Mouse (Mus musculus): ENCODE measurements around the gene Defb22. TPM values are rescaled to one million over a fixed set of nuclear protein-coding genes. Genes with fewer than 3 reads are reported as not detected.

Gene Defb22
- polyA plus RNA-seq, 2 experiments = not detected

GRCm38 (mm10) chr2:152459241-152459640 is 30.7 kb downstream of the Defb22 start:
- TF ChIP-seq POLR2A (IDR thresholded peaks at IDR 0.05; ENCODE audit: borderline replicate concordance, extremely low read depth, insufficient read depth, insufficient read length) = no peak
- DNase-seq (ENCODE audit: low spot score) (no peak), ATAC-seq (ENCODE audit: low FRiP score, low read depth) (no peak)
- Histone ChIP-seq H3K4me1 (ENCODE audit: control insufficient read depth, insufficient read depth, low read length) (peaks cover 8% of the 10 kb centered on the region), H3K9me3 (ENCODE audit: control insufficient read depth, low read length) (no peaks in the 10 kb centered on the region), H3K27me3 (ENCODE audit: control insufficient read depth, insufficient read depth, low read length) (no peaks in the 10 kb centered on the region), H3K4me3 (replicated peaks; ENCODE audit: low read length) (no peak overlapping the region), H3K9ac (ENCODE audit: low read depth, low read length, severe bottlenecking) (no peak overlapping the region), H3K36me3 (ENCODE audit: control insufficient read depth, insufficient read depth, low read length) (no peaks in the 10 kb centered on the region), H3K27ac (replicated peaks; ENCODE audit: low read depth, low read length) (no peak overlapping the region), H3K4me2 (replicated peaks; ENCODE audit: low read depth, low read length, severe bottlenecking) (no peak overlapping the region)
- 41% methylated on average over 13 of the region's 13 CpGs for WGBS

DNA sequence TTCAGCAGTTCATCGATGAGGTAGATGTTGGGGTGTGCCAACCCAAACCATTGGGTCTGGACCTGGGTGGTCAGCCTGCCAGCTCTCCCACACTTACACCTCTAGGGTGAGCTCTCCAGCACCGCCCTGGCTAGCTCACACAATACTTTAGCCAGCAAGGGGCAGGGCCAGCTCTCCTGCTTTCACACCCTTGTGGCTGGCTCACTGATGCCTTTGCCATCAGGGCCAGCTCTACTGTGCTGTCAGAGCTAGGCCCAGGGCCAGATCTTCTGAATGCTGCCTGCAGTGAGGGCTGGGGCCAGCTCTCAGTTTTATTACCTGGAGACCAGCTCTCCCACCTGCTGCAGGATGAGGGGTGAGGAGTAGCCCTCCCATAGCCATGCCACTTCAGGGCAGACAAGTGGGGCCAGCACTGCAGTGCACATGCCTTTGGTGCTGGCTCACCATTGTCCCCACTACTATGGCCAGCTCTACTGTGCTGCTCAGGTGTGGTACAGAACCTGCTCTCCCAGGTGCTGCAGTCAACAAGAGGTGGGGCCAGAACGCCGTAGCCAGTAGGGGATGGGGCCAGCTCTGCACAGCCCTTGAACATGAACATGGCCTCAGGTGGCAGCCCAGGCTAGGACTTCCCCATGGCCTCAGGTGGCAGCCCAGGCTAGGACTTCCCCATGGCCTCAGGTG is 37.7 kb downstream of the Defb22 start:
- Histone ChIP-seq H3K27me3 (ENCODE audit: control insufficient read depth, insufficient read depth, low read length) (no peaks in the 10 kb centered on the region), H3K27ac (replicated peaks; ENCODE audit: low read depth, low read length) (no peak overlapping the region), H3K9me3 (ENCODE audit: control insufficient read depth, low read length) (no peaks in the 10 kb centered on the region), H3K9ac (ENCODE audit: low read depth, low read length, severe bottlenecking) (no peak overlapping the region), H3K4me1 (ENCODE audit: control insufficient read depth, insufficient read depth, low read length) (no peaks in the 10 kb centered on the region), H3K36me3 (ENCODE audit: control insufficient read depth, insufficient read depth, low read length) (no peaks in the 10 kb centered on the region), H3K4me2 (replicated peaks; ENCODE audit: low read depth, low read length, severe bottlenecking) (no peak overlapping the region), H3K4me3 (replicated peaks; ENCODE audit: low read length) (no peak overlapping the region)
- ATAC-seq (ENCODE audit: low FRiP score, low read depth) (no peak), DNase-seq (ENCODE audit: low spot score) (no peak)
- WGBS = 70% methylated on average over 4 of the region's 4 CpGs
- TF ChIP-seq POLR2A (IDR thresholded peaks at IDR 0.05; ENCODE audit: borderline replicate concordance, extremely low read depth, insufficient read depth, insufficient read length) = no peak

GRCm38 (mm10) chr2:152450241-152450640 is 39.7 kb downstream of the Defb22 start:
- DNase-seq (ENCODE audit: low spot score) = peak; percentile 19
- no peak for TF ChIP-seq POLR2A (IDR thresholded peaks at IDR 0.05; ENCODE audit: borderline replicate concordance, extremely low read depth, insufficient read depth, insufficient read length)
- no peak for ATAC-seq (ENCODE audit: low FRiP score, low read depth)

GRCm38 (mm10) chr2:152447461-152447860 is 42.5 kb downstream of the Defb22 start:
- Histone ChIP-seq H3K4me1 (ENCODE audit: control insufficient read depth, insufficient read depth, low read length) (no peaks in the 10 kb centered on the region), H3K4me2 (replicated peaks; ENCODE audit: low read depth, low read length, severe bottlenecking) (no peak overlapping the region), H3K9ac (ENCODE audit: low read depth, low read length, severe bottlenecking) (no peak overlapping the region), H3K27ac (replicated peaks; ENCODE audit: low read depth, low read length) (no peak overlapping the region), H3K36me3 (ENCODE audit: control insufficient read depth, insufficient read depth, low read length) (no peaks in the 10 kb centered on the region), H3K9me3 (ENCODE audit: control insufficient read depth, low read length) (no peaks in the 10 kb centered on the region), H3K27me3 (ENCODE audit: control insufficient read depth, insufficient read depth, low read length) (no peaks in the 10 kb centered on the region), H3K4me3 (replicated peaks; ENCODE audit: low read length) (no peak overlapping the region)
- DNase-seq (ENCODE audit: low spot score) = no peak
- TF ChIP-seq POLR2A (IDR thresholded peaks at IDR 0.05; ENCODE audit: borderline replicate concordance, extremely low read depth, insufficient read depth, insufficient read length) = no peak
- ATAC-seq (ENCODE audit: low FRiP score, low read depth) = no peak
- 57% methylated on average over 5 of the region's 5 CpGs for WGBS

More at GRCm38 (mm10) chr2:152450241-152450640, 39.7 kb downstream of the Defb22 start:
- Histone ChIP-seq H3K36me3 (ENCODE audit: control insufficient read depth, insufficient read depth, low read length) (no peaks in the 10 kb centered on the region), H3K4me3 (replicated peaks; ENCODE audit: low read length) (no peak overlapping the region), H3K4me2 (replicated peaks; ENCODE audit: low read depth, low read length, severe bottlenecking) (no peak overlapping the region), H3K27ac (replicated peaks; ENCODE audit: low read depth, low read length) (no peak overlapping the region), H3K9me3 (ENCODE audit: control insufficient read depth, low read length) (no peaks in the 10 kb centered on the region), H3K4me1 (ENCODE audit: control insufficient read depth, insufficient read depth, low read length) (no peaks in the 10 kb centered on the region), H3K27me3 (ENCODE audit: control insufficient read depth, insufficient read depth, low read length) (no peaks in the 10 kb centered on the region), H3K9ac (ENCODE audit: low read depth, low read length, severe bottlenecking) (no peak overlapping the region)
- 2% methylated on average over 5 of the region's 5 CpGs for WGBS

- Histone ChIP-seq H3K27me3 (ENCODE audit: control insufficient read depth, insufficient read depth, low read length) (no peaks in the 10 kb centered on the region), H3K9ac (ENCODE audit: low read depth, low read length, severe bottlenecking) (no peak overlapping the region), H3K9me3 (ENCODE audit: control insufficient read depth, low read length) (no peaks in the 10 kb centered on the region), H3K27ac (replicated peaks; ENCODE audit: low read depth, low read length) (no peak overlapping the region), H3K36me3 (ENCODE audit: control insufficient read depth, insufficient read depth, low read length) (no peaks in the 10 kb centered on the region), H3K4me3 (replicated peaks; ENCODE audit: low read length) (no peak overlapping the region), H3K4me2 (replicated peaks; ENCODE audit: low read depth, low read length, severe bottlenecking) (no peak overlapping the region), H3K4me1 (ENCODE audit: control insufficient read depth, insufficient read depth, low read length) (no peaks in the 10 kb centered on the region)
- DNase-seq (ENCODE audit: low spot score) = no peak
- no peak for TF ChIP-seq POLR2A (IDR thresholded peaks at IDR 0.05; ENCODE audit: borderline replicate concordance, extremely low read depth, insufficient read depth, insufficient read length)
- no peak for ATAC-seq (ENCODE audit: low FRiP score, low read depth)
- WGBS = 71% methylated on average over 2 of the region's 2 CpGs
Observed at GRCm38 (mm10) chr2:152446642-152447041, 43.3 kb downstream of the Defb22 start.
